Mouse (Mus musculus): ENCODE measurements around the gene Ank3. TPM values are rescaled to one million over a fixed set of nuclear protein-coding genes. Genes with fewer than 3 reads are reported as not detected.

Gene Ank3
- polyA plus RNA-seq, 1 experiment, result 39.1 TPM

DNA sequence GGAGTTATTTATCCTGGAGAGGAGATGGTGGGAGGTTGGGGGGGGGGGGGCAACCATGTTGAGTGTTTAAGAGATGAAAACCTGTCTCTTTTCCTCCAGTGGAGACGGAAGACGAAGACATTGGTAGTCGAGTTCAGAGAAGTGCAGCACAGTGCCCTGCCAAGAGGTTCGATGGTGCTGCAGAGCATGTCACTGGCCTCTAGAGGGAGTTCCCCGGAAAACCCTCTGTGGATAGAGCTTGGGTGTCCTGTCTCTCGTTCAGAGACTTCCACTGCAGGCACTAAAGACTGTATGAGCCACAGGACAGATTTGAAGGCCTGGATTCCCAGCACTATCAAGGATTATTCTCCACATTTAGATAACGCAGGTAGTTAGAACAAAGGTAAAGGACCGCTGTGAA lies 382.9 kb downstream of the Ank3 start:
- no peak overlapping the region for H3K27ac ChIP-seq (ENCODE audit: insufficient read depth, low read depth, low read length)
- H3K4me1 ChIP-seq (ENCODE audit: control insufficient read depth, insufficient read depth, low read length), result no peaks in the 10 kb centered on the region
- TF ChIP-seq POLR2A (IDR thresholded peaks at IDR 0.05; ENCODE audit: low read depth, low read length) (no peak), CTCF (conservative IDR thresholded peaks at IDR 0.05; ENCODE audit: insufficient read depth, insufficient read length, low read depth, low read length) (peak; percentile 75)
- H3K36me3 ChIP-seq (ENCODE audit: control insufficient read depth, insufficient read depth, low read length), result no peaks in the 10 kb centered on the region
- no peaks in the 10 kb centered on the region for H3K27me3 ChIP-seq (replicated peaks; ENCODE audit: control insufficient read depth, insufficient read depth, low read length)
- peak; percentile 73 for DNase-seq
- H3K4me3 ChIP-seq (ENCODE audit: insufficient read depth, low read depth, low read length), result no peak overlapping the region
- WGBS, result 17% methylated on average over 8 of the region's 8 CpGs

DNA sequence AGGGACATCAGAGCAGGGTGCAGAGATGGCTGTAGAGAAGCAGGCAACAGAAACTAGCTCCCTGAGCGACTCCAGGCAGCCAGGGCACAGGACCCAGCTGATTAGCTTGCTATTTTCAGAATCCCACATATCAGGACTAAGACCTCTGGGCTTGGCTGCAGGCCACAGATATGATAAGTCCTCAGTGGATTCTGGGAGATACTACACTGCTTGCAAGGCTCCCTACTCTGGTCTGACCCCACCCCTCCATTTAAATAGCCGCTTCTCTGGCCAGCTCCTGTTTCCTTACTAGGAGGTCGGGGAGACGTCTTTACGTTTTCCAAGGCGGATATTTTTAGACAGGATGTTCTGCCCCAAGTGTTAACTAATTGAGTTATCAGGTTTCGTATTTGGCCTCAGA lies 386.7 kb downstream of the Ank3 start:
- TF ChIP-seq POLR2A (IDR thresholded peaks at IDR 0.05; ENCODE audit: low read depth, low read length) (no peak), CTCF (conservative IDR thresholded peaks at IDR 0.05; ENCODE audit: insufficient read depth, insufficient read length, low read depth, low read length) (no peak)
- H3K36me3 ChIP-seq (ENCODE audit: control insufficient read depth, insufficient read depth, low read length), result no peaks in the 10 kb centered on the region
- 49% methylated on average over 7 of the region's 7 CpGs for WGBS
- H3K27ac ChIP-seq (ENCODE audit: insufficient read depth, low read depth, low read length), result no peak overlapping the region
- H3K4me1 ChIP-seq (ENCODE audit: control insufficient read depth, insufficient read depth, low read length), result no peaks in the 10 kb centered on the region
- no peak overlapping the region for H3K4me3 ChIP-seq (ENCODE audit: insufficient read depth, low read depth, low read length)
- H3K27me3 ChIP-seq (replicated peaks; ENCODE audit: control insufficient read depth, insufficient read depth, low read length), result no peaks in the 10 kb centered on the region
- peak; percentile 30 for DNase-seq

DNA sequence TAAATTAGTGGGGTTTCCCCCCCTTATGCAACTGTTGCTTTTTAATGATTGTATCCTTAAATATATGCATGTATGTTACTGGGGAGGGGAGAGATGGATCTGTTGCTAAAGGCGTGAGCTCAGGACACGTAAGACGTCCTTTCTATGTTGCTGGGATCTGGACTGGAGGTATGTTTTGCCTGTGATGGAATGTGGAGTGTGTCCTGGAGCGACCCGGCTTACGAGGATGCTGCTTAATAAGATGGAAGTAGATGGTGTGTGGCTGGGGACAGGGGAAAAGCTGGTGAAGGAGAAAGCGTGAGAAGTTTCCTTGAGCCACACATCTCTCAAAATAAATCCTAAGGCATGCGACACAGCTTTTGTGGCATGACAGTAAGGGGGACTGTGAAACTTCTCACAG lies 387.1 kb downstream of the Ank3 start:
- 64% methylated on average over 8 of the region's 8 CpGs for WGBS
- TF ChIP-seq CTCF (conservative IDR thresholded peaks at IDR 0.05; ENCODE audit: insufficient read depth, insufficient read length, low read depth, low read length) (no peak), POLR2A (IDR thresholded peaks at IDR 0.05; ENCODE audit: low read depth, low read length) (no peak)
- no peak overlapping the region for H3K27ac ChIP-seq (ENCODE audit: insufficient read depth, low read depth, low read length)
- H3K4me3 ChIP-seq (ENCODE audit: insufficient read depth, low read depth, low read length), result no peak overlapping the region
- no peaks in the 10 kb centered on the region for H3K36me3 ChIP-seq (ENCODE audit: control insufficient read depth, insufficient read depth, low read length)
- DNase-seq, result no peak
- H3K4me1 ChIP-seq (ENCODE audit: control insufficient read depth, insufficient read depth, low read length), result no peaks in the 10 kb centered on the region
- no peaks in the 10 kb centered on the region for H3K27me3 ChIP-seq (replicated peaks; ENCODE audit: control insufficient read depth, insufficient read depth, low read length)

DNA sequence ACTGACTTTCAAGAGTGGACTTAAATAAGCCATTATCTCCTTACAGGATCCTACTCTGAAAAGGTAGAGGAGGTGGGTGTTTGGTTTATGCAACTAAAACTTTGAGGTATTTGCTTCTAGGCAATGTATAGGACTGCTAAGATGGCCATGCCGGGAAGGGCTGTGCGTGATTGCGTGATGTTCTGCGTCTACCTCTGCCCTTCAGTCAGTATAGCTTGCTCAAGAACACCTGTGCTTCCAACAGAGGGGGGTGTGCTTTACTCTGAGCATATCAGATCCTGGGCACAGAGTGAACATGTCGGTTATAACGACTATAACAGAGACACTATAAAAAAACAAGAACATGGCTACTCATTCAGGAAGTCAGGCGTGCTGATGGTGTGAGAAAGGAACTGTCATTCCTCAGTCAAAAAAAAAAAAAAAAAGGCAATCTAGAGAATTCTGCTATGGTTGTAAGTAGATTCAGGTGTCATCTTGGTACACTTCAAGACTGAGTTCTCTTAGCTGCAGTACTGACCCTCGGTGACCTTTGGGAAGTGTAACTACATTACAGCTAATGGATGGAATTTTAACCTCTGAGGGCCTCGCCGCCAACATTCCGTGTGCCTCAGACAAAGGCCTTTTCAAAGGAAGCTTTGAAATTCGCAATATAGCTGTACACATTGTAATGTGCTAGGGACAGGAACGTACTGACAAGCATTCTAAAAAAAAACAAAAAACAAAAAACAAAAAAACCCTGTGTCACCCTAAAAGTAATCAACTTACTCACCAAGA lies 387.8 kb downstream of the Ank3 start:
- Histone ChIP-seq H3K4me1 (ENCODE audit: control insufficient read depth, insufficient read depth, low read length) (no peaks in the 10 kb centered on the region), H3K4me3 (ENCODE audit: insufficient read depth, low read depth, low read length) (no peak overlapping the region), H3K27ac (ENCODE audit: insufficient read depth, low read depth, low read length) (no peak overlapping the region), H3K36me3 (ENCODE audit: control insufficient read depth, insufficient read depth, low read length) (no peaks in the 10 kb centered on the region), H3K27me3 (replicated peaks; ENCODE audit: control insufficient read depth, insufficient read depth, low read length) (no peaks in the 10 kb centered on the region)
- TF ChIP-seq POLR2A (IDR thresholded peaks at IDR 0.05; ENCODE audit: low read depth, low read length), result no peak
- TF ChIP-seq CTCF (conservative IDR thresholded peaks at IDR 0.05; ENCODE audit: insufficient read depth, insufficient read length, low read depth, low read length), result no peak
- WGBS, result 71% methylated on average over 13 of the region's 13 CpGs
- DNase-seq, result no peak

DNA sequence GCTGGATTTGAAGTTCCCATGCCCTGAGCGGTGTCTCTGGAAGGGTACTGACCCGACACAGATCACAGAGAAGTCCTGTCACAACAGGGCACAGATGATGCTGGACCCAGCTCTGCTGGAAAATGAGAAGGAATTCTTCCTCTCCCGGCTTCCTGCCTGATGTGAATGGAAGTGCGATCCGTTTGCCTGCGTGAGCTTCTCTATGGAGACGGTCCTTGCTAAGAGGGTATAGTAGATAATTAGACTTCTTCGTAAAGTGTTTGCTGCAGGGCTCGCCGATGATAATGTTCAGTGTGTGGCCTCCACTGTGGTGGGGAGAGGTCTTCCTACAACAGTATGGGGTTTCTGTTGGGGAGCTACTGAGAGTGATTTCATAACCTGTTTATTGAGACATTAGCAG lies 388.8 kb downstream of the Ank3 start:
- H3K27ac ChIP-seq (ENCODE audit: insufficient read depth, low read depth, low read length), result no peak overlapping the region

DNA sequence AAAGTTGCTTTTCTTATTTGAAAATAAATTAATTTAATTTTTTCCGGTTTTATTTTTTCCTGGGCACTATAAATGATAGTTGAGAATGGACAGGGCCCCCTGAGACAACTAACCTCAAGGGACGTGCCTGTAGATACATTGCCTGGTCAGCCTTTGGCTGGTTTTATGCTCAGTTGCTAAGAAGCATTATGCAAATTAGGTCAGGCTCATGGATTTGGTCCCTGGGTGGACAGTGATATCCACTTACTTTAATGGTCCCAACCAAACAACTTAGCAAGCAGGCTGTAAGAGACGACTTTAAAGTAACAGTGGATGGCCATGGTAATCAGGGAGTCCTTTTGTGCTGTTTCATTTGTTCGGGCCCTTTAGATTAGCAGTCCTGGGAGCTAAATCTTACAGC lies 392.0 kb downstream of the Ank3 start:
- H3K4me3 ChIP-seq (ENCODE audit: insufficient read depth, low read depth, low read length), result no peak overlapping the region
- H3K36me3 ChIP-seq (ENCODE audit: control insufficient read depth, insufficient read depth, low read length), result no peaks in the 10 kb centered on the region
- H3K27me3 ChIP-seq (replicated peaks; ENCODE audit: control insufficient read depth, insufficient read depth, low read length), result no peaks in the 10 kb centered on the region
- DNase-seq, result no peak
- H3K4me1 ChIP-seq (ENCODE audit: control insufficient read depth, insufficient read depth, low read length), result no peaks in the 10 kb centered on the region
- WGBS, result 67% methylated on average over 4 of the region's 4 CpGs
- TF ChIP-seq POLR2A (IDR thresholded peaks at IDR 0.05; ENCODE audit: low read depth, low read length) (no peak), CTCF (conservative IDR thresholded peaks at IDR 0.05; ENCODE audit: insufficient read depth, insufficient read length, low read depth, low read length) (no peak)
- no peak overlapping the region for H3K27ac ChIP-seq (ENCODE audit: insufficient read depth, low read depth, low read length)

More for the DNA sequence above, 388.8 kb downstream of the Ank3 start:
- no peak for DNase-seq
- Histone ChIP-seq H3K4me3 (ENCODE audit: insufficient read depth, low read depth, low read length) (no peak overlapping the region), H3K4me1 (ENCODE audit: control insufficient read depth, insufficient read depth, low read length) (no peaks in the 10 kb centered on the region), H3K36me3 (ENCODE audit: control insufficient read depth, insufficient read depth, low read length) (no peaks in the 10 kb centered on the region), H3K27me3 (replicated peaks; ENCODE audit: control insufficient read depth, insufficient read depth, low read length) (no peaks in the 10 kb centered on the region)
- TF ChIP-seq CTCF (conservative IDR thresholded peaks at IDR 0.05; ENCODE audit: insufficient read depth, insufficient read length, low read depth, low read length), result no peak
- TF ChIP-seq POLR2A (IDR thresholded peaks at IDR 0.05; ENCODE audit: low read depth, low read length), result no peak
- WGBS, result 47% methylated on average over 10 of the region's 10 CpGs

DNA sequence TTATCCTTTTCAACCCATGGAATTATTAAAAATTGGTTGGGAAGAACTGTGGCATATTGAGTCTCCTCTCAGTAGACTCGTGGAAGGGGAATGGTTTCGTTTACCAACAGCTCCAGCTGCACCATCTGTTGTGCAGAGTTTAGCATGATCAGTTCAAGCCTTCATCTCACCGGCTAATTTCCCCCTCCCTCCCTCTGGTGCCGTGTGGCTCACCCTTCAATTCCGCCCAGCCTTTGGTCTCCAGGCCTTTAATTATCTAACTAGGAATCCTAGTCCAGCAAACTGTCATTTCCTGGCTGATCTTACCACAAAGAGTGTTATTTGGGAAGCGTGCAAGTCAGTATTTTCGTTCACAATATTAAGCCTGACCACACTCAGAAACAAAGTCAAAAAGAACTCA lies 393.4 kb downstream of the Ank3 start:
- H3K4me1 ChIP-seq (ENCODE audit: control insufficient read depth, insufficient read depth, low read length), result no peaks in the 10 kb centered on the region
- peak; percentile 16 for DNase-seq
- no peaks in the 10 kb centered on the region for H3K27me3 ChIP-seq (replicated peaks; ENCODE audit: control insufficient read depth, insufficient read depth, low read length)
- TF ChIP-seq POLR2A (IDR thresholded peaks at IDR 0.05; ENCODE audit: low read depth, low read length), result no peak
- WGBS, result 52% methylated on average over 7 of the region's 7 CpGs
- no peaks in the 10 kb centered on the region for H3K36me3 ChIP-seq (ENCODE audit: control insufficient read depth, insufficient read depth, low read length)
- no peak overlapping the region for H3K4me3 ChIP-seq (ENCODE audit: insufficient read depth, low read depth, low read length)
- H3K27ac ChIP-seq (ENCODE audit: insufficient read depth, low read depth, low read length), result 0 out of 2 replicates have a peak overlapping the region, but pooled peaks have one; percentile 34
